Mouse (Mus musculus): ENCODE data around the gene Prrg1. TPM values are rescaled to one million over a fixed set of nuclear protein-coding genes. Genes with fewer than 3 reads are reported as not detected.

Gene Prrg1
- polyA plus RNA-seq, 2 experiments = 1.6 to 2.0 TPM

DNA sequence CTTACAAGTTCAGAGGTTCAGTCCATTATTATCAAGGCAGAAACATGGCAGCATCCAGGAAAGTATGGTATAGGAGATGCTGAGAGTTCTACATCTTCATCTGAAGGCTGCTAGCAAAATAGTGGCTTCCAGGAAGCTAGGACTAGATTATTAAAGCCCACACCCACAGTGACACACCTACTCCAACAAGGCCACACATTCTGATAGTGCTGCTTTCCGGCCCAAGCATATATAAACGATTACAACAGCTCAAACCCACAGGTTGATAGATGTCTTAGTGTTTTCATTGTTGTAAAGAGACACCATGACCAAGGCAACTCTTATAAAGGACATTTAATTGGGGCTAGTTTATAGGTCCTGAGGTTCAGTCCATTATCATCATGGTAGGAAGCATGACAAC, 30.3 kb downstream of the Prrg1 start:
- no peak for TF ChIP-seq EP300 (IDR thresholded peaks at IDR 0.05; ENCODE audit: low read depth)
- TF ChIP-seq CTCF (IDR thresholded peaks at IDR 0.05; ENCODE audit: low read depth) = no peak
- no peak overlapping the region for H3K9ac ChIP-seq (replicated peaks)
- ATAC-seq (ENCODE audit: insufficient read depth) (peak; percentile 55; the same call in 1 of the 2 replicates), DNase-seq (ENCODE audit: low read depth in 3 of 3, low spot score in 3 of 3) (no peak)
- no peaks in the 10 kb centered on the region for H3K9me3 ChIP-seq (ENCODE audit: control insufficient read depth, low read length)
- no peaks in the 10 kb centered on the region for H3K36me3 ChIP-seq (replicated peaks; ENCODE audit: control insufficient read depth, insufficient read depth, low read depth)
- H3K27ac ChIP-seq = no peak overlapping the region
- no peaks in the 10 kb centered on the region for H3K27me3 ChIP-seq (ENCODE audit: control insufficient read depth, insufficient read depth, low read length)
- no peak overlapping the region for H3K4me2 ChIP-seq (ENCODE audit: low read depth)
- H3K4me1 ChIP-seq (replicated peaks; ENCODE audit: control insufficient read depth in 2 of 2, insufficient read depth in 2 of 2, low read length in 1 of 2) = peaks cover 3 to 5% of the 10 kb centered on the region in 2 experiments; a peak in 1 of 4 replicates
- 36% methylated on average over 2 of the region's 2 CpGs for WGBS (ENCODE audit: insufficient replicate concordance)
- no peak overlapping the region for H3K4me3 ChIP-seq (ENCODE audit: insufficient read depth in 1 of 2, low read depth in 2 of 2, low read length in 2 of 2)

DNA sequence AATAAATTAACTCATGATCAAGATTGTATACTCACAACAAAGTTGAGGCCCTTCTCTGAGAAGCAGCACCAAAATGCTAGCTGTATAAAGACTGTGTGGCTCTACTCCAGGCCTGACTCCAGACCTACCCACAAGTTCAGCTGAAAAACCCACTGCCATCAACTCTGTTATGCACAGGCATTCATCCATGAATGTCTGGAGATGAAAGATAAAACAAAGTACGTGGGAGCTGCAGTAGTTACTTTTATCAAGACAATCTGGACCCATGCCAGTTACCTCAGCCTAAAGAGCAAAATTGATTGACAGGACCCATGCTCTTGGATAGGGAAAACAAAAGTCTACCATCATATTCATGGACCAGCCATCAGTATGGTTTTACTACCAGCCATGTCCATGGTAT, 31.0 kb downstream of the Prrg1 start:
- H3K27ac ChIP-seq = no peak overlapping the region
- TF ChIP-seq CTCF (IDR thresholded peaks at IDR 0.05; ENCODE audit: low read depth) = no peak
- TF ChIP-seq EP300 (IDR thresholded peaks at IDR 0.05; ENCODE audit: low read depth) = 0 out of 2 replicates have a peak, but pooled peaks have one; percentile 4
- DNase-seq (ENCODE audit: low read depth in 3 of 3, low spot score in 3 of 3) = peak in 1 of 3 experiments; percentile 2
- H3K4me3 ChIP-seq (ENCODE audit: insufficient read depth in 1 of 2, low read depth in 2 of 2, low read length in 2 of 2) = no peak overlapping the region
- no peak overlapping the region for H3K4me2 ChIP-seq (ENCODE audit: low read depth)
- no peaks in the 10 kb centered on the region for H3K36me3 ChIP-seq (replicated peaks; ENCODE audit: control insufficient read depth, insufficient read depth, low read depth)
- H3K4me1 ChIP-seq (replicated peaks; ENCODE audit: control insufficient read depth in 2 of 2, insufficient read depth in 2 of 2, low read length in 1 of 2) = peaks cover 3 to 5% of the 10 kb centered on the region in 2 experiments; a peak in 1 of 4 replicates
- H3K27me3 ChIP-seq (ENCODE audit: control insufficient read depth, insufficient read depth, low read length) = no peaks in the 10 kb centered on the region
- 44% methylated on average over 1 of the region's 1 CpGs for WGBS (ENCODE audit: insufficient replicate concordance)
- H3K9me3 ChIP-seq (ENCODE audit: control insufficient read depth, low read length) = no peaks in the 10 kb centered on the region
- ATAC-seq (ENCODE audit: insufficient read depth) = peak; percentile 57; the same call in 1 of the 2 replicates
- no peak overlapping the region for H3K9ac ChIP-seq (replicated peaks)

DNA sequence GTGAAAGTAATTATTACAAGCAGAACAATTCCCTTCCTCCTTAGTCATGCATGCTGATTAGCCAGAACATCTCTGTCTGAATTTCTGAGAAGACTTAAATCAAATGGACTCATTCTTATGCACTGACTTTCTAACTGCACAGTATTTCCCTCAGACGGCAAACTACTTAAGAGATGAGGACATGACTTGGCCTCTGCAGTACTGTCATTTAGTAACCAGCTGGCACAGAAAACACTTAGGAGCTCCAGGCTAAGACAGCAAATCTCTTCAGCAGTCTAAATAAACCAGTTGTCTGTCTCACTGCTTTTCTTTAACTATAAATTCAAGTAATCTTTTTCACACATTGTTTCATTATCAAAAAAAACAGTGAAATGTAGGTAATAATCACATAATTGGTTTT, 36.0 kb downstream of the Prrg1 start:
- TF ChIP-seq EP300 (IDR thresholded peaks at IDR 0.05; ENCODE audit: low read depth) = no peak
- TF ChIP-seq CTCF (IDR thresholded peaks at IDR 0.05; ENCODE audit: low read depth) = no peak
- no peak overlapping the region for H3K27ac ChIP-seq
- H3K9ac ChIP-seq (replicated peaks) = no peak overlapping the region
- no peaks in the 10 kb centered on the region for H3K27me3 ChIP-seq (ENCODE audit: control insufficient read depth, insufficient read depth, low read length)
- DNase-seq (ENCODE audit: low read depth in 3 of 3, low spot score in 3 of 3) = no peak
- no peak overlapping the region for H3K4me2 ChIP-seq (ENCODE audit: low read depth)
- H3K4me1 ChIP-seq (replicated peaks; ENCODE audit: control insufficient read depth in 2 of 2, insufficient read depth in 2 of 2, low read length in 1 of 2) = 0 out of 4 replicates have a peak, but pooled peaks cover 0 to 1% of the 10 kb centered on the region in 2 experiments
- H3K4me3 ChIP-seq (ENCODE audit: insufficient read depth in 1 of 2, low read depth in 2 of 2, low read length in 2 of 2) = no peak overlapping the region
- WGBS (ENCODE audit: insufficient replicate concordance) = 55% methylated on average over 1 of the region's 1 CpGs
- no peaks in the 10 kb centered on the region for H3K9me3 ChIP-seq (ENCODE audit: control insufficient read depth, low read length)
- H3K36me3 ChIP-seq (replicated peaks; ENCODE audit: control insufficient read depth, insufficient read depth, low read depth) = no peaks in the 10 kb centered on the region
- no peak for ATAC-seq (ENCODE audit: insufficient read depth)

DNA sequence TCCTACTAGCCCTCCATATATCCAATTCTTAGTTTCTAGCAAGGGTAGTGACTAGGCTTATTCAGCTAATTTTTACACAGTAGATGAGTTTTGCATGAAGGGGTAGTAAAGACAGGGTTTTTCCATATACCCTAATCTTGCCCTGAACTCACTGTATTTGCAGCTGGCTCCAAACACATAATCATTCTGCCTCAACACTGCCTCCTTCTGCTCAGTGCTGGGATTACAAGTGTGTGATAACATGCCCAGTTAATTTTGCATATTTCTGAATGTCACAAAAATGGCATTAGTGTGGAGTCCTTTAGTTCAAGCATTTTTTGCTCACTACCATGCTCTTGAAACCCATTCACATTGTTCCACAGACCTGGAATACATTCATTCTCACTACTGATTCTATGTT, 44.0 kb downstream of the Prrg1 start:
- Histone ChIP-seq H3K27me3 (ENCODE audit: control insufficient read depth, insufficient read depth, low read length) (no peaks in the 10 kb centered on the region), H3K27ac (no peak overlapping the region), H3K9me3 (ENCODE audit: control insufficient read depth, low read length) (no peaks in the 10 kb centered on the region), H3K4me2 (ENCODE audit: low read depth) (no peak overlapping the region), H3K9ac (replicated peaks) (no peak overlapping the region), H3K36me3 (replicated peaks; ENCODE audit: control insufficient read depth, insufficient read depth, low read depth) (no peaks in the 10 kb centered on the region), H3K4me3 (ENCODE audit: insufficient read depth in 1 of 2, low read depth in 2 of 2, low read length in 2 of 2) (no peak overlapping the region), H3K4me1 (replicated peaks; ENCODE audit: control insufficient read depth in 2 of 2, insufficient read depth in 2 of 2, low read length in 1 of 2) (no peaks in the 10 kb centered on the region)
- no peak for TF ChIP-seq EP300 (IDR thresholded peaks at IDR 0.05; ENCODE audit: low read depth)
- peak; percentile 39; the same call in 1 of the 2 replicates for TF ChIP-seq CTCF (IDR thresholded peaks at IDR 0.05; ENCODE audit: low read depth)
- DNase-seq (ENCODE audit: low read depth in 3 of 3, low spot score in 3 of 3) (peak in 1 of 3 experiments; percentile 1), ATAC-seq (ENCODE audit: insufficient read depth) (no peak)

DNA sequence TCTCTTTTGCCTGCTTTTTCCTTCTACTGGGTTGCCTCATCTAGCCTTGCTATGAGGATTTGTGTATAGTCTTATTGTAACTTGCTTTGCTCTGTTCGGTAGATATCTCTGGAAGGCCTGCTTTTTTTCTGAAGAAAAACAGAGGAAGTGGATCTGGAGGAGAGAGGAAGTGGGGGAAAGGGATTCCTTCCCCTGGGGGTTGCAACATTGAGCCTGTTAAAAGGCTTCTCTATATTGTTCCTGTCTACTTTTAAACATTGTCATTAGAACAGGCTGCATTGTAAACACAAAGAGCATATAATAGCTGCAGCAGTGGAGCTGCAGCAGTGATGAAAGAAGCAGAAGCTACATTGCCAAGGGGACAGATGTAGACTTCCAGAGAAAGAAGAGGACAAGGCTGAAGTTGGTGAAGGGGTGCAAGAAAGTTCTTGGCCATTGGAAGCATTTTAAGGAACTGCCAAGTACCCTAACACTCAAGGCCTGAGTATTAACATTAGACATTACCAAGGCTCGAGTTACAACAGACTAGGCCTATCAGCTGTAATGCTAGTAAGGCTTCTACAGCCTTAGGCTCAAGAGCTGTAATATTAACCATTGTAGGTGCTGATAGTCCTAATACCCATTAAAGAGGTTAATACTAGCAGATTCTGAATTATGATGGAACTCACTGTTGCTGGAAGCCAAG, 44.9 kb downstream of the Prrg1 start:
- DNase-seq (ENCODE audit: low read depth in 3 of 3, low spot score in 3 of 3) = no peak
- Histone ChIP-seq H3K9ac (replicated peaks) (no peak overlapping the region), H3K27me3 (ENCODE audit: control insufficient read depth, insufficient read depth, low read length) (no peaks in the 10 kb centered on the region), H3K9me3 (ENCODE audit: control insufficient read depth, low read length) (no peaks in the 10 kb centered on the region), H3K36me3 (replicated peaks; ENCODE audit: control insufficient read depth, insufficient read depth, low read depth) (no peaks in the 10 kb centered on the region), H3K4me2 (ENCODE audit: low read depth) (no peak overlapping the region), H3K4me3 (ENCODE audit: insufficient read depth in 1 of 2, low read depth in 2 of 2, low read length in 2 of 2) (no peak overlapping the region), H3K27ac (no peak overlapping the region), H3K4me1 (replicated peaks; ENCODE audit: control insufficient read depth in 2 of 2, insufficient read depth in 2 of 2, low read length in 1 of 2) (no peaks in the 10 kb centered on the region)
- WGBS (ENCODE audit: insufficient replicate concordance) = 35% methylated on average over 2 of the region's 2 CpGs
- TF ChIP-seq CTCF (IDR thresholded peaks at IDR 0.05; ENCODE audit: low read depth) (no peak), EP300 (IDR thresholded peaks at IDR 0.05; ENCODE audit: low read depth) (no peak)
- no peak for ATAC-seq (ENCODE audit: insufficient read depth)

Measured in liver, embryonic 14.5 days (tissue).